Mouse (Mus musculus) c-Kit-negative CD71-positive TER-119-positive erythroid progenitor cells, embryonic 14.5 days (primary cell): ENCODE results near the gene Snx9.

ENCODE experiments used
- DNase-seq: peaks from one replicate; pipeline ENCODE4 v3.0.0-alpha.2; 2013; ENCODE audit warnings: low read depth, low spot score

Snx9 gene

GRCm38 (mm10) chr17:5878878-5879277, 37.7 kb downstream of the Snx9 start:
- no peak for DNase-seq

GRCm38 (mm10) chr17:5885474-5885873, 44.3 kb downstream of the Snx9 start:
- DNase-seq = no peak

- DNase-seq = no peak
Observed at GRCm38 (mm10) chr17:5886181-5886810, 45.2 kb downstream of the Snx9 start.

- DNase-seq = no peak
Observed at GRCm38 (mm10) chr17:5886943-5887800, 46.0 kb downstream of the Snx9 start.

GRCm38 (mm10) chr17:5890429-5890828, 49.3 kb downstream of the Snx9 start:
- DNase-seq = peak; percentile 40

- no peak for DNase-seq
Observed at GRCm38 (mm10) chr17:5891933-5892683, 51.0 kb downstream of the Snx9 start.

GRCm38 (mm10) chr17:5893092-5893491, 52.0 kb downstream of the Snx9 start:
- DNase-seq = no peak

GRCm38 (mm10) chr17:5893574-5894148, 52.5 kb downstream of the Snx9 start:
- no peak for DNase-seq

- no peak for DNase-seq
Observed at GRCm38 (mm10) chr17:5896066-5896465, 54.9 kb downstream of the Snx9 start.

- DNase-seq = no peak
Observed at GRCm38 (mm10) chr17:5896607-5897006, 55.5 kb downstream of the Snx9 start.

GRCm38 (mm10) chr17:5897326-5898200, 56.4 kb downstream of the Snx9 start:
- no peak for DNase-seq

GRCm38 (mm10) chr17:5899251-5899650, 58.1 kb downstream of the Snx9 start:
- DNase-seq = no peak

GRCm38 (mm10) chr17:5901381-5901780, 60.3 kb downstream of the Snx9 start:
- no peak for DNase-seq

GRCm38 (mm10) chr17:5903630-5904301, 62.6 kb downstream of the Snx9 start:
- no peak for DNase-seq

GRCm38 (mm10) chr17:5909681-5910080, 68.6 kb downstream of the Snx9 start:
- DNase-seq = no peak

- DNase-seq = no peak
Observed at GRCm38 (mm10) chr17:5911591-5911990, 70.5 kb downstream of the Snx9 start.

- no peak for DNase-seq
Observed at GRCm38 (mm10) chr17:5912797-5913196, 71.7 kb downstream of the Snx9 start.

GRCm38 (mm10) chr17:5914217-5914616, 73.1 kb downstream of the Snx9 start:
- no peak for DNase-seq

GRCm38 (mm10) chr17:5921954-5922353, 80.8 kb downstream of the Snx9 start:
- DNase-seq = no peak

GRCm38 (mm10) chr17:5923281-5923680, 82.2 kb downstream of the Snx9 start:
- no peak for DNase-seq
